Mouse (Mus musculus) heart, embryonic 11.5 days (tissue): ENCODE results near the gene Paqr4. TPM values are rescaled to one million over a fixed set of nuclear protein-coding genes. Genes with fewer than 3 reads are reported as not detected.

Experiments used
- ATAC-seq: fragments of 200-750 bp; cut with Nextera tagmentation; replicated peaks from 2 replicates; pipeline ENCODE4 v1.8.0; 2017; ENCODE audit warnings: moderate library complexity; ENCODE audit not compliant: insufficient number of reproducible peaks, low FRiP score, low TSS enrichment
- H3K27ac ChIP-seq: fragments of 300-500 bp; sonication (generic); 2 replicates; pipeline ENCODE4 v1.5.1; 2014; ENCODE audit warnings: mild to moderate bottlenecking, low read depth, low read length
- H3K27me3 ChIP-seq: fragments of 300-500 bp; sonication (generic); 2 replicates; pipeline ENCODE4 v1.6.1; 2014; ENCODE audit warnings: mild to moderate bottlenecking, low read length, mixed read lengths; ENCODE audit not compliant: control insufficient read depth, insufficient read depth
- H3K36me3 ChIP-seq: fragments of 300-500 bp; sonication (generic); 2 replicates; pipeline ENCODE4 v1.6.1; 2014; ENCODE audit warnings: mild to moderate bottlenecking, low read length, moderate library complexity, mixed read lengths; ENCODE audit not compliant: control insufficient read depth, insufficient read depth
- H3K4me1 ChIP-seq: fragments of 300-500 bp; sonication (generic); 2 replicates; pipeline ENCODE4 v1.6.1; 2014; ENCODE audit warnings: low read length; ENCODE audit not compliant: control insufficient read depth, insufficient read depth
- H3K4me2 ChIP-seq: fragments of 300-500 bp; sonication (generic); 2 replicates; pipeline ENCODE4 v1.6.1; 2014; ENCODE audit warnings: mild to moderate bottlenecking, moderate library complexity
- H3K4me3 ChIP-seq: fragments of 300-500 bp; sonication (generic); 2 replicates; pipeline ENCODE4 v1.5.1; 2014; ENCODE audit warnings: low read depth, low read length
- H3K9ac ChIP-seq: fragments of 300-500 bp; sonication (generic); 2 replicates; pipeline ENCODE4 v1.6.1; 2014; ENCODE audit warnings: mild to moderate bottlenecking, low read depth, low read length, moderate library complexity
- H3K9me3 ChIP-seq: fragments of 300-500 bp; sonication (generic); replicated peaks from 2 replicates; pipeline ENCODE4 v1.6.1; 2016; ENCODE audit warnings: low read length; ENCODE audit not compliant: control insufficient read depth
- WGBS: fragments of 180-500 bp; shearing (Covaris S2); extraction: QIAGEN DNeasy Blood & Tissue Kit; methylation state at CpG from one replicate; pipeline ENCODE4 v1.1.7; 2014; ENCODE audit not compliant: insufficient replicate concordance; 5-methylcytosine and 5-hydroxymethylcytosine counted together
- polyA plus RNA-seq: library from polyadenylated mRNA; unstranded; fragments of >200 nt; fragmentation: Nextera tagmentation; extraction: Ambion mirVana; gene quantifications from 2 replicates; pipeline ENCODE4 v1.2.1, GENCODE M21; 2014

The Paqr4 gene
- polyA plus RNA-seq, 1 experiment from 2014 or later: 7.9 TPM

- Histone ChIP-seq H3K4me1 (no peaks in the 10 kb centered on the region), H3K9ac (no peak overlapping the region), H3K36me3 (no peaks in the 10 kb centered on the region), H3K4me3 (no peak overlapping the region), H3K4me2 (no peak overlapping the region), H3K27me3 (peaks cover 32% of the 10 kb centered on the region), H3K27ac (no peak overlapping the region), H3K9me3 (no peaks in the 10 kb centered on the region)
- no peak for ATAC-seq
- WGBS: 58% methylated on average over 7 of the region's 7 CpGs
Measured at GRCm38 (mm10) chr17:23704741-23705140, 35.9 kb downstream of the Paqr4 start.

DNA sequence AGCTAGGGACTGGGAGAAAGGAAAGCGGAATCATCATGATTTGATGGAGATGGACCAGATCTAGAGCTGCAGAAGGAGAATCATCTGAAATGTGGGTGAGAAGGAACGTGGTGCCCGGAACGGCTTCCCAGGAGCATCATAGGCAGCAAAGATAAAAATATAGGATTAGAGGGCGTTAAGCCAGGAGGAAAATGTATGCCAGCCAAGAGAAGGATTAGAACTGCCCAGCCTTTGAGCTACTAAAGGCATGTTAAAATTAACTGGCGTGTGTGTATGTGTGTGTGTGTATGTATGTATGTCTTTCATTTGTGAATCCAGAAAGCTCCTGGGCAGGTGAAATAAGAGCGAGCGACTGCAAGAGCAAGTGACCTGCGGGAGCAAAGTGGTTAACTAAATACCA, 37.4 kb downstream of the Paqr4 start:
- no peak overlapping the region for H3K9ac ChIP-seq
- 81% methylated on average over 9 of the region's 9 CpGs for WGBS
- no peaks in the 10 kb centered on the region for H3K9me3 ChIP-seq
- H3K4me1 ChIP-seq: peaks cover 5% of the 10 kb centered on the region
- H3K36me3 ChIP-seq: no peaks in the 10 kb centered on the region
- no peak overlapping the region for H3K27ac ChIP-seq
- H3K27me3 ChIP-seq: peaks cover 47% of the 10 kb centered on the region
- no peak overlapping the region for H3K4me3 ChIP-seq
- no peak overlapping the region for H3K4me2 ChIP-seq
- no peak for ATAC-seq

- peak; percentile 89 for ATAC-seq
- 1% methylated on average over 25 of the region's 28 CpGs for WGBS
- Histone ChIP-seq H3K4me2 (peak overlapping the region; percentile 99), H3K36me3 (no peaks in the 10 kb centered on the region), H3K9ac (peak overlapping the region; percentile 56; the same call in 1 of the 2 replicates), H3K4me1 (peaks cover 5% of the 10 kb centered on the region), H3K9me3 (no peaks in the 10 kb centered on the region), H3K27me3 (peaks cover 44% of the 10 kb centered on the region), H3K27ac (no peak overlapping the region), H3K4me3 (peak overlapping the region; percentile 58)
Measured at GRCm38 (mm10) chr17:23700079-23700478, 40.6 kb downstream of the Paqr4 start.

DNA sequence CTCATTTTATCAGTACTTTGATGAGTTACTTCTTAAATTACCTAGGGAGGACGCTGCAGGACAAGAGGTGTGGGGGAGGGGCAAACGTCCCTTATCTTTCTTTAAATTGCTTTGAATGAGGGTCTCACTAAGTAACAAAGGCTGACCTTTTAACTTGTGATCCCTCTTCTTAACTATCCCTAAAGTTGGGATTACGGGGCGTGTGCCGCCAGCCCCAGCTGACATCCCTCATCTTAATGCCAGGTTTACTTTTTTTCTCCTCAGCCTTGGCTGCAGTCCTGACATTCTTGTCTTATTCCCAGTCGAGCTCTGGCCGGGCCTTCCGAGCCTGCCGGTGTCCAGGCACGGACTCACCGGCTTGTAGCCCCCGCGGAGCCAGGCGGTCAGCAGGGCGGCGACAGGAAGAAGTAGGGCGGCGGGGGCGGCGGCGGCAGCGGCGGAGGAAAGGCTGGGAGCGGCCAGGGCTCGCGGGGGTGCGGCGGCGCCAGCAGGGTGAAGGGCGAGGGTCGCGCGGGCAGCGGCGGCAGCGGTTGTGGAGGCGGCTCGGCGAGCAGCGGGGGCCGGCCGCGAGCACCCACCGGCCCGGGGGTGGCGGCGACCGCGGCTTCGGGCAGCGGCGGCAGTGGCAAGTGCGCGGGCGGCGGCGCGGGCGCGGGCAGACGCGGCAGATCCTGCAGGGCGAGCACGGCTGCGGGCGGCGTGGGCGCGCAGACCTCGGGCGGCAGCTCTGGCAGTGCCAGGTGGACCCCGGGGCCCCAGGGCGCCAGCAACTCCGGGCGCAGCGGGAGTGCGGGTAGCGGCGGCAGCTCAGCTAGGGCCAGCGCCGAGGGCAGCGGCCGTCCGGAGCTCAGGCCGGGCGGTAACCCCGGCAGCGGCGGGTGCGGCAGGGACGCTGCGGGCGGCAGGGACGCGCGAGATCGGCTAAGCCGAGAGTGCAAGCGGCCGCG, 41.3 kb downstream of the Paqr4 start:
- H3K27me3 ChIP-seq: peaks cover 40% of the 10 kb centered on the region
- 1% methylated on average over 86 of the region's 101 CpGs for WGBS
- H3K4me1 ChIP-seq: peaks cover 5% of the 10 kb centered on the region
- 0 out of 2 replicates have a peak, but pooled peaks have one; percentile 5 for ATAC-seq
- H3K9ac ChIP-seq: peak overlapping the region; percentile 56; the same call in 1 of the 2 replicates
- peak overlapping the region; percentile 99 for H3K4me2 ChIP-seq
- no peaks in the 10 kb centered on the region for H3K9me3 ChIP-seq
- H3K36me3 ChIP-seq: no peaks in the 10 kb centered on the region
- H3K27ac ChIP-seq: no peak overlapping the region
- H3K4me3 ChIP-seq: peak overlapping the region; percentile 58

GRCm38 (mm10) chr17:23695801-23696200, 44.9 kb downstream of the Paqr4 start:
- H3K27me3 ChIP-seq: peaks cover 35% of the 10 kb centered on the region
- H3K4me1 ChIP-seq: peaks cover 5% of the 10 kb centered on the region
- no peak overlapping the region for H3K4me3 ChIP-seq
- H3K9ac ChIP-seq: no peak overlapping the region
- no peaks in the 10 kb centered on the region for H3K36me3 ChIP-seq
- ATAC-seq: no peak
- no peak overlapping the region for H3K4me2 ChIP-seq
- H3K9me3 ChIP-seq: no peaks in the 10 kb centered on the region
- no peak overlapping the region for H3K27ac ChIP-seq
- 15% methylated on average over 3 of the region's 3 CpGs for WGBS

DNA sequence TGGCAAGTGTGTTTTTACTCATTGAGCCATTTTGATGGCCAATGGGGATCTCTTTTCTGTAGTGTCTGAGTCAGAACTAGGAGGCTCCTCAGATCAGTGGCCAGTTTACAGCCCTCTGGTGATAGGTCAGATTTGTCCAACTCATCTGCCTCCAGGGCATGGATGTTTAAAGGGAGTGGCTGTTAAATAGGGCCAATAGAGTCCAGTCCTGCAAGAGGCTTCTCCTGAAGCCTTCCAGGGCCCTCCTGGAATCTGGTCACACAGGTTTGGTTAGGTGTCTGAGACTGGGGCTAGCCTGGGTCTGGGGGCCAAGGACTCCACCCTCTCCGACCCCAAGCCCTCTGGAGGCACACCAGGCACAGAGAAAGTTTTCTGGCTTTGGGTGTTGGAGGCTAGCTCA, 46.2 kb downstream of the Paqr4 start:
- no peak overlapping the region for H3K27ac ChIP-seq
- 80% methylated on average over 1 of the region's 1 CpGs for WGBS
- H3K4me3 ChIP-seq: no peak overlapping the region
- H3K27me3 ChIP-seq: peaks cover 24% of the 10 kb centered on the region
- H3K9me3 ChIP-seq: no peaks in the 10 kb centered on the region
- no peak overlapping the region for H3K4me2 ChIP-seq
- no peak overlapping the region for H3K9ac ChIP-seq
- H3K4me1 ChIP-seq: peaks cover 5% of the 10 kb centered on the region
- H3K36me3 ChIP-seq: no peaks in the 10 kb centered on the region
- no peak for ATAC-seq

Other genes with a start within 250 kb of the Paqr4 start
- 15.1 and 17.4 TPM in 2 replicates for gene Zfp213, start 176.6 kb downstream of the Paqr4 start, polyA plus RNA-seq
- gene Zfp13, start 141.4 kb downstream of the Paqr4 start, polyA plus RNA-seq: 8.9 and 9.0 TPM in 2 replicates
- not detected in 2 replicates for gene Zscan10, start 140.0 kb downstream of the Paqr4 start, polyA plus RNA-seq
- gene Mmp25, start 95.6 kb downstream of the Paqr4 start, polyA plus RNA-seq: 0.07 and 0.27 TPM in 2 replicates
- 0.24 TPM in 1 of 2 replicates, not detected in the other for gene Bicdl2, start 80.4 kb downstream of the Paqr4 start, polyA plus RNA-seq
- gene Hcfc1r1, start 67.3 kb downstream of the Paqr4 start, polyA plus RNA-seq: 382 and 389 TPM in 2 replicates
- 40.9 and 41.0 TPM in 2 replicates for gene Thoc6, start 67.0 kb downstream of the Paqr4 start, polyA plus RNA-seq
- gene Tnfrsf12a, start 63.4 kb downstream of the Paqr4 start, polyA plus RNA-seq: 77.6 and 85.3 TPM in 2 replicates
- 3.3 and 3.9 TPM in 2 replicates for gene Cldn6, start 61.6 kb downstream of the Paqr4 start, polyA plus RNA-seq
- gene Cldn9, start 56.8 kb downstream of the Paqr4 start, polyA plus RNA-seq: 0.25 and 0.46 TPM in 2 replicates
- gene 1520401A03Rik, start 18.1 kb downstream of the Paqr4 start, polyA plus RNA-seq: 0.16 and 0.20 TPM in 2 replicates
- 31.5 and 33.8 TPM in 2 replicates for gene Pkmyt1, start 14.5 kb downstream of the Paqr4 start, polyA plus RNA-seq
- 0.27 and 0.63 TPM in 2 replicates for gene Kremen2, start 5.0 kb upstream of the Paqr4 start, polyA plus RNA-seq
- gene Flywch1, start 30.7 kb upstream of the Paqr4 start, polyA plus RNA-seq: 60.5 and 62.4 TPM in 2 replicates
- 8.2 and 9.5 TPM in 2 replicates for gene Flywch2, start 45.2 kb upstream of the Paqr4 start, polyA plus RNA-seq
- gene Srrm2, start 49.7 kb upstream of the Paqr4 start, polyA plus RNA-seq: 285 and 390 TPM in 2 replicates
- gene Elob, start 88.3 kb upstream of the Paqr4 start, polyA plus RNA-seq: 929 and 1,004 TPM in 2 replicates
- not detected in 2 replicates for gene Prss33, start 95.2 kb upstream of the Paqr4 start, polyA plus RNA-seq
- not detected in 2 replicates for gene Prss32, start 103.0 kb upstream of the Paqr4 start, polyA plus RNA-seq
- gene Prss41, start 103.3 kb upstream of the Paqr4 start, polyA plus RNA-seq: 0.19 and 0.31 TPM in 2 replicates
- gene Prss21, start 127.2 kb upstream of the Paqr4 start, polyA plus RNA-seq: not detected in 2 replicates
- not detected in 2 replicates for gene Dcpp1, start 140.0 kb upstream of the Paqr4 start, polyA plus RNA-seq
- gene Dcpp2, start 140.0 kb upstream of the Paqr4 start, polyA plus RNA-seq: not detected in 2 replicates
- gene Dcpp3, start 176.6 kb upstream of the Paqr4 start, polyA plus RNA-seq: not detected in 2 replicates
- not detected in 2 replicates for gene Sbp, start 200.8 kb upstream of the Paqr4 start, polyA plus RNA-seq
- gene Sbpl, start 214.4 kb upstream of the Paqr4 start, polyA plus RNA-seq: not detected in 2 replicates
- gene Prss30, start 239.7 kb upstream of the Paqr4 start, polyA plus RNA-seq: not detected in 2 replicates